Mouse (Mus musculus): ENCODE measurements around the gene Cntnap2. TPM values are rescaled to one million over a fixed set of nuclear protein-coding genes. Genes with fewer than 3 reads are reported as not detected.

Gene Cntnap2
- total and polyA plus RNA-seq, 2 experiments, result not detected

GRCm38 (mm10) chr6:46675621-46676020 lies 1616.5 kb downstream of the Cntnap2 start:
- Histone ChIP-seq H3K9ac (ENCODE audit: low read depth, low read length) (no peak overlapping the region), H3K79me2 (ENCODE audit: control insufficient read depth, insufficient read depth, low read length) (no peaks in the 10 kb centered on the region), H3K4me1 (ENCODE audit: control insufficient read depth, insufficient read depth, low read length) (no peaks in the 10 kb centered on the region), H3K4me3 (ENCODE audit: insufficient read depth, low read depth, low read length) (no peak overlapping the region), H3K27me3 (ENCODE audit: control insufficient read depth, insufficient read depth, low read length) (no peaks in the 10 kb centered on the region), H3K36me3 (ENCODE audit: control insufficient read depth, insufficient read depth, low read length) (no peaks in the 10 kb centered on the region), H3K27ac (replicated peaks; ENCODE audit: insufficient read depth, low read depth, low read length) (no peak overlapping the region)
- DNase-seq (ENCODE audit: extremely low read depth, low read depth, low spot score), result no peak
- WGBS, result 80% methylated on average over 4 of the region's 4 CpGs
- TF ChIP-seq CTCF (IDR thresholded peaks at IDR 0.05; ENCODE audit: low read depth, low read length) (no peak), POLR2A (IDR thresholded peaks at IDR 0.05; ENCODE audit: extremely low read depth, insufficient read depth, low read length) (no peak)

- Histone ChIP-seq H3K4me1 (ENCODE audit: control insufficient read depth, insufficient read depth, low read length) (no peaks in the 10 kb centered on the region), H3K27me3 (ENCODE audit: control insufficient read depth, insufficient read depth, low read length) (no peaks in the 10 kb centered on the region), H3K9ac (ENCODE audit: low read depth, low read length) (no peak overlapping the region), H3K27ac (replicated peaks; ENCODE audit: insufficient read depth, low read depth, low read length) (no peak overlapping the region), H3K4me3 (ENCODE audit: insufficient read depth, low read depth, low read length) (no peak overlapping the region), H3K36me3 (ENCODE audit: control insufficient read depth, insufficient read depth, low read length) (no peaks in the 10 kb centered on the region), H3K79me2 (ENCODE audit: control insufficient read depth, insufficient read depth, low read length) (no peaks in the 10 kb centered on the region)
- WGBS, result 72% methylated on average over 1 of the region's 1 CpGs
- TF ChIP-seq POLR2A (IDR thresholded peaks at IDR 0.05; ENCODE audit: extremely low read depth, insufficient read depth, low read length), result no peak
- TF ChIP-seq CTCF (IDR thresholded peaks at IDR 0.05; ENCODE audit: low read depth, low read length), result no peak
- no peak for DNase-seq (ENCODE audit: extremely low read depth, low read depth, low spot score)
Measured at GRCm38 (mm10) chr6:46696187-46696586, 1637.0 kb downstream of the Cntnap2 start.

- Histone ChIP-seq H3K79me2 (ENCODE audit: control insufficient read depth, insufficient read depth, low read length) (no peaks in the 10 kb centered on the region), H3K36me3 (ENCODE audit: control insufficient read depth, insufficient read depth, low read length) (no peaks in the 10 kb centered on the region), H3K4me3 (ENCODE audit: insufficient read depth, low read depth, low read length) (no peak overlapping the region), H3K27ac (replicated peaks; ENCODE audit: insufficient read depth, low read depth, low read length) (no peak overlapping the region), H3K27me3 (ENCODE audit: control insufficient read depth, insufficient read depth, low read length) (no peaks in the 10 kb centered on the region), H3K9ac (ENCODE audit: low read depth, low read length) (no peak overlapping the region), H3K4me1 (ENCODE audit: control insufficient read depth, insufficient read depth, low read length) (no peaks in the 10 kb centered on the region)
- DNase-seq (ENCODE audit: extremely low read depth, low read depth, low spot score), result no peak
- WGBS, result 87% methylated on average over 2 of the region's 2 CpGs
- TF ChIP-seq POLR2A (IDR thresholded peaks at IDR 0.05; ENCODE audit: extremely low read depth, insufficient read depth, low read length), result no peak
Measured at GRCm38 (mm10) chr6:46699343-46699742, 1640.2 kb downstream of the Cntnap2 start.

- Histone ChIP-seq H3K27ac (replicated peaks; ENCODE audit: insufficient read depth, low read depth, low read length) (no peak overlapping the region), H3K27me3 (ENCODE audit: control insufficient read depth, insufficient read depth, low read length) (no peaks in the 10 kb centered on the region), H3K79me2 (ENCODE audit: control insufficient read depth, insufficient read depth, low read length) (no peaks in the 10 kb centered on the region), H3K4me1 (ENCODE audit: control insufficient read depth, insufficient read depth, low read length) (no peaks in the 10 kb centered on the region), H3K9ac (ENCODE audit: low read depth, low read length) (no peak overlapping the region), H3K4me3 (ENCODE audit: insufficient read depth, low read depth, low read length) (no peak overlapping the region), H3K36me3 (ENCODE audit: control insufficient read depth, insufficient read depth, low read length) (no peaks in the 10 kb centered on the region)
- DNase-seq (ENCODE audit: extremely low read depth, low read depth, low spot score), result no peak
- 72% methylated on average over 7 of the region's 7 CpGs for WGBS
- TF ChIP-seq POLR2A (IDR thresholded peaks at IDR 0.05; ENCODE audit: extremely low read depth, insufficient read depth, low read length), result no peak
Measured at GRCm38 (mm10) chr6:46704293-46705170, 1645.4 kb downstream of the Cntnap2 start.

GRCm38 (mm10) chr6:46705926-46706325 lies 1646.8 kb downstream of the Cntnap2 start:
- H3K27me3 ChIP-seq (ENCODE audit: control insufficient read depth, insufficient read depth, low read length), result no peaks in the 10 kb centered on the region
- H3K9ac ChIP-seq (ENCODE audit: low read depth, low read length), result no peak overlapping the region
- DNase-seq (ENCODE audit: extremely low read depth, low read depth, low spot score), result no peak
- H3K4me1 ChIP-seq (ENCODE audit: control insufficient read depth, insufficient read depth, low read length), result no peaks in the 10 kb centered on the region
- no peaks in the 10 kb centered on the region for H3K79me2 ChIP-seq (ENCODE audit: control insufficient read depth, insufficient read depth, low read length)
- no peak overlapping the region for H3K4me3 ChIP-seq (ENCODE audit: insufficient read depth, low read depth, low read length)
- no peaks in the 10 kb centered on the region for H3K36me3 ChIP-seq (ENCODE audit: control insufficient read depth, insufficient read depth, low read length)
- 84% methylated on average over 3 of the region's 3 CpGs for WGBS
- no peak overlapping the region for H3K27ac ChIP-seq (replicated peaks; ENCODE audit: insufficient read depth, low read depth, low read length)
- TF ChIP-seq CTCF (IDR thresholded peaks at IDR 0.05; ENCODE audit: low read depth, low read length) (no peak), POLR2A (IDR thresholded peaks at IDR 0.05; ENCODE audit: extremely low read depth, insufficient read depth, low read length) (no peak)

- Histone ChIP-seq H3K9ac (ENCODE audit: low read depth, low read length) (no peak overlapping the region), H3K27me3 (ENCODE audit: control insufficient read depth, insufficient read depth, low read length) (no peaks in the 10 kb centered on the region), H3K36me3 (ENCODE audit: control insufficient read depth, insufficient read depth, low read length) (no peaks in the 10 kb centered on the region), H3K4me1 (ENCODE audit: control insufficient read depth, insufficient read depth, low read length) (no peaks in the 10 kb centered on the region), H3K79me2 (ENCODE audit: control insufficient read depth, insufficient read depth, low read length) (no peaks in the 10 kb centered on the region), H3K4me3 (ENCODE audit: insufficient read depth, low read depth, low read length) (no peak overlapping the region), H3K27ac (replicated peaks; ENCODE audit: insufficient read depth, low read depth, low read length) (no peak overlapping the region)
- DNase-seq (ENCODE audit: extremely low read depth, low read depth, low spot score), result no peak
- no peak for TF ChIP-seq CTCF (IDR thresholded peaks at IDR 0.05; ENCODE audit: low read depth, low read length)
- no peak for TF ChIP-seq POLR2A (IDR thresholded peaks at IDR 0.05; ENCODE audit: extremely low read depth, insufficient read depth, low read length)
- WGBS, result 38% methylated on average over 2 of the region's 2 CpGs
Measured at GRCm38 (mm10) chr6:46716576-46716975, 1657.4 kb downstream of the Cntnap2 start.

All from liver, adult 2 months (tissue).